Mouse (Mus musculus): ENCODE results near the gene Cnppd1.

- TF ChIP-seq CTCF (IDR thresholded peaks at IDR 0.05; ENCODE audit: borderline replicate concordance, insufficient read depth, low read depth, low read length): no peak
- peak; percentile 41; the same call in 1 of the 2 replicates for TF ChIP-seq POLR2A (IDR thresholded peaks at IDR 0.05; ENCODE audit: borderline replicate concordance, insufficient read depth, low read length)
These were observed 37.6 kb upstream of the Cnppd1 start, which contains the start of gene Abcb6 for GRCm38 (mm10) chr1:75180105-75180590.
